Mouse (Mus musculus) embryo, embryonic 11.5 days (tissue): ENCODE measurements around the gene Hk1.

Experiments
- DNase-seq: peaks from one replicate; pipeline ENCODE4 v3.0.0-alpha.2; 2012; ENCODE audit warnings: low read depth, low spot score

Hk1 gene

DNA sequence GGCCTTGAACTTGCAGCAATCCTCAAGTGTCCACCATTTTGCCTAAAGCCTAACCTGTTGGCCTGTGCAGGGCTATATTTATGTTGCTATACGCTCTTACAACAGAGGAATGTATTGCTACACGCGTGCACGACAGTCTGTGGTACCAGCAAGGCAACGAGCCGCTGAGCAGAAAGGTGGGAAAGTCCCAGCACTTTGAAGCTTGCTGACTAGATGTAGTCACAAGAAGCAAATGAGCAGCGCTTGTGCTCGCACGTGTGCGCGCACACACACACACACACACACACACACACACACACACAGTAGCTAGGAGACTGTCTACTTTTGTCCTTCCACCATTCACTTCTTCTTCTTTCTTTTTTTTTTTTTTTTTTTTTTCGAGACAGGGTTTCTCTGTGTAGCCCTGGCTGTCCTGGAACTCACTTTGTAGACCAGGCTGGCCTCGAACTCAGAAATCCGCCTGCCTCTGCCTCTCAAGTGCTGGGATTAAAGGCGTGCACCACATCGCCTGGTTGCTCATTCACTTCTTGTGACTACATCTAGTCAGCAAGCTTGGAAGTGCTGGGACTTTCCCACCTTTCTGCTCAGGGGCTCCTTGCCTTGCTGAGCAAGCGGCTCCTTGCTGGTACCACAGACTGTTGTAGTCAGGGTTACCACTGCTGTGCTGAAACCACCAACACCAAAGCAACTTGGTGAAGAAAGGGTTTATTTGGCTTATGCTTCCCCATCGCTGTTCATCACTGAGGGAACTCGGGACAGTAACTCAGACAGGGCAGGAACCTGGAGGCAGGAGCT, 102.0 kb downstream of the Hk1 start:
- DNase-seq: no peak

DNA sequence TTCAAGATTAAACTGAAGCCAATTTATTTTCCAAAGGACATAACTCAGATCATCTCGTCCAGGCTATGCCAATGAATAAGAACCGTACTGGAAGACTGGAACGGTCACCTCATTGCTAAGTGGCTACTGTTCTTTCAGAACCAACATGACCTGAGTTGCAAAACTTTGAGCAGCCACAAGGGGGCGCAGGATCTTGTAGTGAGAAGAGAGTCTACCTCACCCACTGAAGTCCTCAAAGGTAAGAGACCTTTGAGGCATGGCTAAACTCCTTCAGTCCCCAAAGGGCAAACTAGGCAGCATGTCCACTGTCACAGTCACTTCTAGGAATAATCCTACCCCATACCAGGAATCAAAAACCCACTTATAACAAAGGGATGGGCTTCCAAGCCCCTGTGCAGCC, 104.5 kb downstream of the Hk1 start:
- DNase-seq: peak; percentile 60

GRCm38 (mm10) chr10:62269278-62269677, 110.4 kb downstream of the Hk1 start:
- no peak for DNase-seq

DNA sequence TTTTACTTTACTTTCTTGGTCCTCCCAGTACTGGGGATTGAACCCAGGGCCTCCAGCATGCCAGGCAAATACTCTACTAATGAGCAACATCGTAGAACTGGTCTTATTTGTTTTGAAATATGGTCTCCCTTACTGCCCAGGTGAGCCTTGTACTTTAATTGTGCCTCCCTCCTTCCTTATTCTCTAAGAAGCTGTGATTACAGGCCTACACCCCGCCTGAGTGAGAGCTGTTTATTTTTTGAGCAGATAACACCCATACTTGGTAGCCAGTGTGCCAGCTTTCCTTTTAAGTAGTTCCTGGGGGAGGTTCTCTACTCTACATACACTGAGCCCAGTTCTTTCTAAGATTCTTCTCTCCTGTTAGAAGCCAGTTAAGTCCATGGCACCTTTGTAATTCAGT, 115.4 kb downstream of the Hk1 start:
- no peak for DNase-seq

- peak; percentile 79 for DNase-seq
These were observed 118.4 kb downstream of the Hk1 start for GRCm38 (mm10) chr10:62261115-62261886.

DNA sequence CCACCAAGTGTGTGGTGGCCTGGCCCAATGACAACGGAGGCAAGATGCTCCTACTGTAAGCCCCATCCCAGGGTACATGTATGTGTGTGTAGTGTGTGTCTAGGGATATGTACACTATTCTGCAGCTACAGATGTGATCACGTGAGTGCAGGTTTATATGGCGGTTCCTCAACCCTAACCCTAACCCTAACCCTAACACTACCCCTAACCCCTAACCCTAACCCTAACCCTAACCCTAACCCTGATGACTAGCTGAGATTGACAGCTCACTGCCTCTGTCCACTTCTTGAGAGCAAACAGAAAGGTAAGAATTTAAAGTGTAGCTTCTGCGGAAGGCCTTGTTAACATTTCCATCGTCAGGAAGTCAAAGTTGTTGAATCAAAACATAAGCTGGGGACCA, 121.4 kb downstream of the Hk1 start:
- DNase-seq: no peak

GRCm38 (mm10) chr10:62252496-62253235, 127.0 kb downstream of the Hk1 start:
- no peak for DNase-seq

- DNase-seq: no peak
These were observed 127.7 kb downstream of the Hk1 start, which contains the start of gene Tacr2 for GRCm38 (mm10) chr10:62252000-62252488. TSS of gene Tacr2 (plus strand) at chr10:62252438.

- no peak for DNase-seq
These were observed 131.9 kb downstream of the Hk1 start for GRCm38 (mm10) chr10:62247815-62248214.

GRCm38 (mm10) chr10:62247156-62247555, 132.6 kb downstream of the Hk1 start:
- no peak for DNase-seq

GRCm38 (mm10) chr10:62244067-62244466, 135.6 kb downstream of the Hk1 start:
- no peak for DNase-seq

- DNase-seq: peak; percentile 49
These were observed 136.8 kb downstream of the Hk1 start for GRCm38 (mm10) chr10:62242896-62243295.

- DNase-seq: no peak
These were observed 137.3 kb downstream of the Hk1 start for GRCm38 (mm10) chr10:62242358-62242757.

DNA sequence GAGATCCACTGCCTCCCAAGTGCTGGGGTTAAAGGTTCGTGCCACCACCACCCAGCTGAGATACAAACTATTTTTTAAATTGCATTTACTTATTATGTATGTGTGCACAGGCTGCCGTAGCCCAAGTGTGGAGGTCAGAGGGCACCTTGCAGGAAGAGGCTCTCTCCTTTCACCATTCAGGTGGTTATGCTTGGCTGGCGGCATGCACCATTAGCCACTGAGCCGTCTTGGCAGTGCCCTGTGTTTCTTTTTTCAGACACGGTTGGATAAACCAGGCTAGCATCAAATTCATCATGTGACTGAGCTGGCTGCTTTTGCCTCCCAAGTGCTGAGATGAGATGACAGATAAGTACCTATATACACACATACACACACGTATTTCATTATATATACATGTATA, 140.4 kb downstream of the Hk1 start:
- no peak for DNase-seq

DNA sequence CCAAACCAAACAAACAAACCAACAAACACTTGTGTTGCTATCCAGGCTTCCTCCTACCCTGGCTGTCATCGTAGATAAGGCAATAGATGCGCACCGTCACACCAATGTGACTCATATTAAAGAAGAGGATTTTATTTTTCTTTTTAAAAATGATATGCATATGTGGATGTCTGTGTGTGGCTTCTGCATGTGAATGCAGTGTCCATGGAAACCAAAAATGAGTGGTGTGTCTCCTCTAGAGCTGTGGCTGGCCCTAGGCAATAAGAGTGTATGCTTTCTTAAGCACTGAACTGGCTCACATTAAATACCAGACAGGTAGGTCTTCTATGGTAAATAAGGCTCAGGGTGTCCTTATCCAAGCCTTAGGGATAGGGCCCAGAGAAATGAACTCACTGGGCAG, 141.0 kb downstream of the Hk1 start:
- no peak for DNase-seq

DNA sequence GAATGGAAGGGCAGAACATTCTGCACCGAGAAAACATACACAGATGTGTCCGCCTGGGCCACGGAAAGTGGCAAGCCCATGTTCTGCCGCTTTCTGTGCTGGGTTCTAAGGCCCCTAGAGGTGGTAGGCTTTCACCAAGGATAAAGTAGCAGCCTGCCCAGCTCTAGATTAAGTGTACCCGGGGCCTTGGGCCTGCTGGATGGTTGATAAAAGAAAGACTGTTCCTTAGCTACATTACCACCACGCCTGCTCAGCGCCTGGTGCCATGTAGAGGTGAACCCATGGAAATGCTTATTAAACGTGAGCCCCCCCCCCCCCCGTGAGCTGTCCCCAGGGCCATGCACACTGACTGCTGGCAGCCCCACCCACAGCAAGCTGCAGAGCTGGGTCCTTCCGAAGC, 142.5 kb downstream of the Hk1 start:
- DNase-seq: no peak

GRCm38 (mm10) chr10:62236165-62236564, 143.5 kb downstream of the Hk1 start:
- no peak for DNase-seq

DNA sequence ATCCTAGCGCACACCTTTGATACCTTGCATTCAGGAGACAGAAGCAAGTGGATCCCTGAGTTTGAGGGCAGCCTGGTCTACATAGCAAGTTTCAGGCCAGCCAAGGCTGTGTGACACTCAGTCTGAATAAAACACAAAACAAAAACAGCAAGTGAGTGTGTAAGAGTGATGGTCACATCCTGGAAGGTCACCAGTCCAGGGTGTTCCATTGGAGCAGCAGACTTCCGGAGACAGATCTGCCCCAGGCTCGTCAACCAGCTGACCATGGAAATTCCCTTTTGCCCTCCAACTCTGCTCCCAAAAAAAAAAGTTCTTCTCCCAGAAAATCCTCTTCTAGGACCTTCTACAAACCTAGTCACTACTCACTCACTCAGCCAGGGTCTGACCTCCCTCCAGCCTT, 147.9 kb downstream of the Hk1 start:
- DNase-seq: no peak

GRCm38 (mm10) chr10:62231395-62231732, 148.3 kb downstream of the Hk1 start:
- no peak for DNase-seq

DNA sequence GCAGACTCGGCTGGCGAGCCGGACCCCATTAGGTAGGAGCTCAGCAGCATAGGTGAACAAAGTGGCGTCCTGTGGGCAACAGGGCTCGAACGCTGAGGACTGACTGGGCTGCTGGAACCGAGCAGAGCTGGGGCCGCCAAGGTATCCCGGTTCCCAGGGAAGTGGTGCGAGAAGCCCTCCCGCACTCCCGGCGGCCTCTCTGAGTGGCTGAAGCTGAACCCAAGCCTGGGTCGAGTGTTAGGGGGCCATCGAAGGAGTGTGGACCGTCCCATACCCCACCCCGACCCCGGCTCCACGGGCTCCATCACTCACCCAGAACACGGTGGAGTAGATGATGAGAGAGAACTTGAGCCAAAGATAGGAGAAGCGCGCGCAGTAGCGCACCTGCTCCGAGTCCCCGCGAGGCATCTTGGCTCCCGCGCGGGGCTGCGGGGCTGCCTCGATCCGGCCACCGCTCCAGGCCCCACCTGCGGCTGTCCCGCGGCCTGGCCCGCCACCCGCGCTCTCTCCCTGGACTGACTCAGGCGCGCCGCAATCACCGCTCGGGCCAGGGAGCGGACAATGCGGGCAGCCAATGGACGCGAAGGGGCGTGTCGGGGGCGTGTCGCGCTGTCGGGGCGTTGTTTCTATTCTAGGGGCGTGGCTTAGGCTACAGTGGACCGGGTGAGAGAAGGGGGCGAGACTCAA, 148.9 kb downstream of the Hk1 start, which contains the start of gene Tspan15:
Gene Tspan15 (minus strand): TSS at position 544 of the 687 bp plus-strand sequence.
- peak; percentile 89 for DNase-seq

DNA sequence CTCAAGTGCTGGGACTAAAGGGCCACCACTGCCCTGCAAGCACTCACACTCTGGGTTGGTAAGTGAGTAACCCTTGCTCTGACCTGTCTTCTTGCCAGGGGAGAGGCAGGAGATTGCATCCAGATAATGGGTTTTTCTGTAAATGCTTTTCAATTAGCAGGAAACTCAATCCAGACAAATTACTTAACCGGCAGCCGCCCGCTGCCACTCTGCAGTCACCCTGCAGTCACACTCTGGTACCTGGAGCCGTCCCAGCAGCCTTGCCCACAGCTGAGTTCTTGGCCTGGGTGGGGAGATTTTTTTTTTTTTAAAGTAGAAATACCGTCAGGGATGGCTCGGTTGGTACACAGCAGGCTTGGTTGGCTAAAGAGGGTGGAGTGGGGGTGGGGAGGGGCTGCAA, 151.6 kb downstream of the Hk1 start:
- no peak for DNase-seq

- no peak for DNase-seq
These were observed 153.9 kb downstream of the Hk1 start for GRCm38 (mm10) chr10:62225839-62226238.
